Mouse (Mus musculus) limb, embryonic 11.5 days (tissue): ENCODE data around the gene Gm28845. TPM values are rescaled to one million over a fixed set of nuclear protein-coding genes. Genes with fewer than 3 reads are reported as not detected.
"Not testable (repeated sequence)": the region's sequence is repeated elsewhere in the genome, so short reads cannot be mapped to it uniquely, and the experiment has no call there.

Source experiments
- ATAC-seq: fragments of 200-750 bp; cut with Nextera tagmentation; 2 replicates; pipeline ENCODE4 v1.8.0; 2017; ENCODE audit warnings: low read depth; ENCODE audit not compliant: insufficient number of reproducible peaks, low FRiP score, low TSS enrichment
- DNase-seq: peaks from one replicate; pipeline ENCODE4 v3.0.0-alpha.2; 2015; ENCODE audit warnings: low spot score
- H3K27ac ChIP-seq: fragments of 300-500 bp; sonication (generic); replicated peaks from 2 replicates; pipeline ENCODE4 v1.5.1; 2014; ENCODE audit warnings: low read depth, mild to moderate bottlenecking, low read length
- H3K27me3 ChIP-seq: fragments of 300-500 bp; sonication (generic); 2 replicates; pipeline ENCODE4 v1.6.1; 2014; ENCODE audit warnings: mild to moderate bottlenecking, low read length, mixed read lengths; ENCODE audit not compliant: control insufficient read depth, insufficient read depth
- H3K36me3 ChIP-seq: fragments of 300-500 bp; sonication (generic); 2 replicates; pipeline ENCODE4 v1.6.1; 2014; ENCODE audit warnings: mild to moderate bottlenecking, low read length, moderate library complexity, mixed read lengths; ENCODE audit not compliant: control insufficient read depth, insufficient read depth
- H3K4me1 ChIP-seq: fragments of 300-500 bp; sonication (generic); 2 replicates; pipeline ENCODE4 v1.6.1; 2014; ENCODE audit warnings: low read length, mixed read lengths; ENCODE audit not compliant: control insufficient read depth, insufficient read depth
- H3K4me2 ChIP-seq: fragments of 300-500 bp; sonication (generic); 2 replicates; pipeline ENCODE4 v1.6.1; 2014; ENCODE audit warnings: low read depth, mild to moderate bottlenecking, moderate library complexity; ENCODE audit not compliant: severe bottlenecking
- H3K4me3 ChIP-seq: fragments of 300-500 bp; sonication (generic); 2 replicates; pipeline ENCODE4 v1.5.1; 2014; ENCODE audit warnings: low read depth, low read length
- H3K9ac ChIP-seq: fragments of 300-500 bp; sonication (generic); 2 replicates; pipeline ENCODE4 v1.6.1; 2014; ENCODE audit warnings: mild to moderate bottlenecking, low read length
- H3K9me3 ChIP-seq: fragments of 300-500 bp; sonication (generic); 2 replicates; pipeline ENCODE4 v1.6.1; 2016; ENCODE audit warnings: low read length; ENCODE audit not compliant: control insufficient read depth
- WGBS: fragments of 180-500 bp; shearing (Covaris S2); extraction: QIAGEN DNeasy Blood & Tissue Kit; methylation state at CpG from one replicate; pipeline ENCODE4 v1.1.7; 2014; 5-methylcytosine and 5-hydroxymethylcytosine counted together
- polyA plus RNA-seq: library from polyadenylated mRNA; unstranded; fragments of >200 nt; fragmentation: Nextera tagmentation; extraction: Ambion mirVana; gene quantifications from 2 replicates; pipeline ENCODE4 v1.2.1, GENCODE M21; 2014

Gm28845 gene
- polyA plus RNA-seq, 1 experiment from 2014 or later, result not detected

DNA sequence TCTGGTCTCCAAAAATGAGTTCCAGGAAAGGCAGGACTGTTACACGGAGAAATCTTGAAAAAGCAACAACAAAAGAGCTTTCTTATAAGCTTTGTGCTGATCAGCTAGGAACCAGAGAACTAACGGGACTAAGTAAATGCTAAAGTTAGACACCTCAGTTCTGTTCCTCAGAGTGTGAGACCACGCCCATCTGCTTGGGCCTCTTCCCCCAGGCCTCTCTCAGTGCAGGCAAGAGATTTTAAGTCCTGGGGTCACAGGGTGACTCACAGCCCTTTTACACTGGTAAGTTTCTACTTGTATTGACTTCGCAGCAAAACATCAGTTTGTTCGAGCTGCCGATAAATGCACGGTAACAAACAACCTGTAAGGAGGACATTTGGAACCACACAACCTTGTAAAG lies 67.7 kb downstream of the Gm28845 start:
- no peaks in the 10 kb centered on the region for H3K36me3 ChIP-seq
- ATAC-seq (no peak), DNase-seq (no peak)
- WGBS, result 59% methylated on average over 7 of the region's 7 CpGs
- H3K4me3 ChIP-seq, result no peak overlapping the region
- H3K9me3 ChIP-seq, result no peaks in the 10 kb centered on the region
- H3K4me1 ChIP-seq, result no peaks in the 10 kb centered on the region
- H3K9ac ChIP-seq, result no peak overlapping the region
- no peak overlapping the region for H3K27ac ChIP-seq
- H3K4me2 ChIP-seq, result no peak overlapping the region
- no peaks in the 10 kb centered on the region for H3K27me3 ChIP-seq

DNA sequence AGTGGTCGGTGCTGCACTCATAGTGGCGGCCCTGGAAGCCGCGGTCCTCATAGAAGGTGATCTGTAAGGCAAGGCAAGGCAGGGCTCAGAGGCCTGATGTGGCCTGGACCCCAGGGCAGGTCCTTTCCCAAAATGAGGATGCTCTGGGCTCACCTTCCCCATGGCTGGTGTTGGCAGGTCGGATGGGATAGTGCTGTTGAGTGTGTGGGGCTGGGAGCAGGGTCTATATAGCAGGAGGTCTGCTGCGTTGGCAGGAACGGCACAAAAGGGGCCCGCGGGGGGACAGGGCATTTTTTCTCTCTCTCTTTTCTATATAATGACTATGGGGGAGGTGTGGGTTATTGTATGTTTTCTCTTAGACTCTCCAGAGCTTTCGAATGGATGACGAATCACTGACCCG lies 68.4 kb downstream of the Gm28845 start, which contains the start of gene Cryge:
TSS of gene Cryge (minus strand) at position 198 of the 400 bp plus-strand sequence.
- H3K27me3 ChIP-seq, H3K4me1 ChIP-seq, H3K27ac ChIP-seq, DNase-seq, ATAC-seq, H3K4me3 ChIP-seq, H3K4me2 ChIP-seq, H3K9me3 ChIP-seq, H3K36me3 ChIP-seq, H3K9ac ChIP-seq: not testable (repeated sequence)
- 78% methylated on average over 8 of the region's 12 CpGs for WGBS

Other genes starting within 250 kb of the Gm28845 start
- gene Plekhm3, start 162.7 kb downstream of the Gm28845 start, polyA plus RNA-seq, result 7.8 and 9.2 TPM in 2 replicates
- 0.15 TPM in 1 of 2 replicates, not detected in the other for gene Akr1cl, start 86.8 kb downstream of the Gm28845 start, polyA plus RNA-seq
- gene Cryge, start 68.4 kb downstream of the Gm28845 start, polyA plus RNA-seq, result not detected in 2 replicates
- not detected in 2 replicates for gene Crygd, start 56.1 kb downstream of the Gm28845 start, polyA plus RNA-seq
- not detected in 2 replicates for gene Crygc, start 45.9 kb downstream of the Gm28845 start, polyA plus RNA-seq
- gene Crygb, start 37.3 kb downstream of the Gm28845 start, polyA plus RNA-seq, result not detected in 2 replicates
- not detected in 2 replicates for gene Cryga, start 16.2 kb downstream of the Gm28845 start, polyA plus RNA-seq
- gene D630023F18Rik, start 3.7 kb upstream of the Gm28845 start, polyA plus RNA-seq, result 0.33 and 0.40 TPM in 2 replicates
- 174 and 176 TPM in 2 replicates for gene Idh1, start 66.9 kb upstream of the Gm28845 start, polyA plus RNA-seq
- gene Pikfyve, start 67.1 kb upstream of the Gm28845 start, polyA plus RNA-seq, result 16.3 and 16.5 TPM in 2 replicates
- gene Pth2r, start 162.5 kb upstream of the Gm28845 start, polyA plus RNA-seq, result 0.34 TPM in 1 of 2 replicates, not detected in the other